In genomic region chr8:91853803-91854202, GRCm38 (mm10) we compare ENCODE assay signal across 16 mouse cellular contexts. TPM values are rescaled to one million over a fixed set of nuclear protein-coding genes. Genes with fewer than 3 reads are reported as not detected.
DNase-seq lines count a peak whose midpoint lies in the region; ATAC-seq and TF ChIP-seq lines count a peak whose summit lies in the region.
"Had no signal": no experiment of that assay in that cellular context is flagged by ENCODE, and none has a peak within 500 bp of the region (broad histone marks: within the 10 kb centered on the region; RNA-seq: fewer than 3 reads in every experiment).

No protein-coding gene starts in this region.

- peak overlapping the region; percentile 32 for H3K27ac ChIP-seq in heart, postnatal 0 days (ENCODE audit: low read depth)
- 0 out of 2 replicates have a peak overlapping the region, but pooled peaks have one; percentile 20 for H3K27ac ChIP-seq in midbrain, embryonic 12.5 days (replicated peaks)
- H3K27ac ChIP-seq in midbrain, embryonic 13.5 days, result no peak overlapping the region
- H3K27ac ChIP-seq in hindbrain, embryonic 12.5 days, result no peak overlapping the region
- H3K27ac ChIP-seq: embryonic facial prominence, embryonic 12.5 days; forebrain, embryonic 15.5 days had no signal

- intact Hi-C loops in heart, postnatal 14 days (cut with DNase I), result no loop called here

- H3K36me3 ChIP-seq in heart, postnatal 0 days (replicated peaks; ENCODE audit: control insufficient read depth, insufficient read depth, low read length), result no peaks in the 10 kb centered on the region
- no peaks in the 10 kb centered on the region for H3K36me3 ChIP-seq in midbrain, embryonic 12.5 days
- no peaks in the 10 kb centered on the region for H3K36me3 ChIP-seq in midbrain, embryonic 13.5 days
- no peaks in the 10 kb centered on the region for H3K36me3 ChIP-seq in hindbrain, embryonic 12.5 days
- H3K36me3 ChIP-seq: embryonic facial prominence, embryonic 12.5 days; forebrain, embryonic 15.5 days; heart, embryonic 12.5 days had no signal

- 63% methylated on average over 2 of the region's 2 CpGs for WGBS in heart, postnatal 0 days
- WGBS in midbrain, embryonic 12.5 days, result 25% methylated on average over 2 of the region's 2 CpGs
- WGBS in midbrain, embryonic 13.5 days, result 17% methylated on average over 2 of the region's 2 CpGs
- 27% methylated on average over 2 of the region's 2 CpGs for WGBS in hindbrain, embryonic 12.5 days

- no peak for TF ChIP-seq POLR2A in brain, embryonic 14.5 days (IDR thresholded peaks at IDR 0.05; ENCODE audit: borderline replicate concordance, extremely low read depth, insufficient read depth, insufficient read length, poor library complexity, severe bottlenecking)

- peaks cover 28% of the 10 kb centered on the region for H3K4me1 ChIP-seq in heart, postnatal 0 days (ENCODE audit: control insufficient read depth, insufficient read depth)
- H3K4me1 ChIP-seq in midbrain, embryonic 12.5 days, result peaks cover 9% of the 10 kb centered on the region; the same call in 1 of the 2 replicates
- H3K4me1 ChIP-seq in midbrain, embryonic 13.5 days (replicated peaks), result peaks cover 16% of the 10 kb centered on the region
- 0 out of 2 replicates have a peak, but pooled peaks cover 4% of the 10 kb centered on the region for H3K4me1 ChIP-seq in hindbrain, embryonic 12.5 days
- H3K4me1 ChIP-seq: embryonic facial prominence, embryonic 12.5 days; forebrain, embryonic 15.5 days had no signal

- no peak overlapping the region for H3K4me2 ChIP-seq in heart, postnatal 0 days (ENCODE audit: low read depth, low read length)
- H3K4me2 ChIP-seq in midbrain, embryonic 12.5 days (replicated peaks), result no peak overlapping the region
- H3K4me2 ChIP-seq in midbrain, embryonic 13.5 days (replicated peaks), result no peak overlapping the region
- H3K4me2 ChIP-seq in hindbrain, embryonic 12.5 days (replicated peaks), result no peak overlapping the region
- H3K4me2 ChIP-seq: embryonic facial prominence, embryonic 12.5 days; forebrain, embryonic 15.5 days; heart, embryonic 12.5 days had no signal

- H3K27me3 ChIP-seq in heart, postnatal 0 days (ENCODE audit: control insufficient read depth, insufficient read depth, low read length), result no peaks in the 10 kb centered on the region
- peaks cover 85% of the 10 kb centered on the region for H3K27me3 ChIP-seq in midbrain, embryonic 12.5 days
- peaks cover 54% of the 10 kb centered on the region for H3K27me3 ChIP-seq in midbrain, embryonic 13.5 days
- H3K27me3 ChIP-seq in hindbrain, embryonic 12.5 days, result peaks cover 22% of the 10 kb centered on the region; the same call in 1 of the 2 replicates

- H3K4me3 ChIP-seq in heart, postnatal 0 days (ENCODE audit: low read depth, low read length), result no peak overlapping the region
- no peak overlapping the region for H3K4me3 ChIP-seq in midbrain, embryonic 12.5 days
- H3K4me3 ChIP-seq in midbrain, embryonic 13.5 days (replicated peaks), result no peak overlapping the region
- no peak overlapping the region for H3K4me3 ChIP-seq in hindbrain, embryonic 12.5 days
- H3K4me3 ChIP-seq: embryonic facial prominence, embryonic 12.5 days; forebrain, embryonic 15.5 days; heart, embryonic 12.5 days had no signal

- ATAC-seq in heart, postnatal 0 days (ENCODE audit: insufficient read depth, low read depth), result no peak
- ATAC-seq in midbrain, embryonic 12.5 days (ENCODE audit: low FRiP score, low read depth), result peak; percentile 54; the same call in 1 of the 2 replicates
- ATAC-seq in midbrain, embryonic 13.5 days, result no peak
- ATAC-seq in hindbrain, embryonic 12.5 days (ENCODE audit: low FRiP score), result peak; percentile 48; the same call in 1 of the 2 replicates
- ATAC-seq: forebrain, embryonic 15.5 days had no signal

- TF ChIP-seq EP300 in heart, postnatal 0 days (IDR thresholded peaks at IDR 0.05; ENCODE audit: low read depth), result no peak

- H3K9me3 ChIP-seq in heart, postnatal 0 days (replicated peaks; ENCODE audit: control insufficient read depth, low read length), result no peaks in the 10 kb centered on the region
- H3K9me3 ChIP-seq in midbrain, embryonic 12.5 days, result no peaks in the 10 kb centered on the region
- H3K9me3 ChIP-seq in midbrain, embryonic 13.5 days, result no peaks in the 10 kb centered on the region
- H3K9me3 ChIP-seq in hindbrain, embryonic 12.5 days (replicated peaks), result no peaks in the 10 kb centered on the region
- H3K9me3 ChIP-seq: embryonic facial prominence, embryonic 12.5 days; forebrain, embryonic 15.5 days; heart, embryonic 12.5 days had no signal

- DNase-seq in heart, postnatal 0 days (ENCODE audit: low spot score), result no peak
- no peak for DNase-seq in heart, postnatal 14 days
- DNase-seq in brain, embryonic 14.5 days (ENCODE audit: low read depth), result peak; percentile 22
- DNase-seq in lung, postnatal 4 days, result no peak
- DNase-seq in right cerebral cortex, postnatal 10 days (ENCODE audit: low spot score in 2 of 2), result no peak
- DNase-seq: adrenal gland, adult 2 months; adrenal gland, postnatal 25 days; cerebellum, adult 2 months; gastrocnemius, postnatal 36 days had no signal

- TF ChIP-seq CTCF in heart, postnatal 0 days (IDR thresholded peaks at IDR 0.05; ENCODE audit: low read depth), result no peak
- TF ChIP-seq CTCF in brain, embryonic 14.5 days (IDR thresholded peaks at IDR 0.05; ENCODE audit: borderline replicate concordance, extremely low read depth, insufficient read depth, insufficient read length), result no peak

- H3K9ac ChIP-seq in heart, postnatal 0 days (replicated peaks; ENCODE audit: low read depth, low read length), result no peak overlapping the region
- H3K9ac ChIP-seq in midbrain, embryonic 12.5 days (replicated peaks), result no peak overlapping the region
- H3K9ac ChIP-seq in midbrain, embryonic 13.5 days (replicated peaks), result no peak overlapping the region
- no peak overlapping the region for H3K9ac ChIP-seq in hindbrain, embryonic 12.5 days
- H3K9ac ChIP-seq: embryonic facial prominence, embryonic 12.5 days; forebrain, embryonic 15.5 days; heart, embryonic 12.5 days had no signal

RNA-seq across cellular contexts. Expression of gene Irx3, which starts 51.9 kb away (rescaled TPM):
- total RNA-seq in heart, postnatal 0 days (2014; rRNA removed; ENCODE audit: low replicate concordance), result 34.5 and 40.1 TPM in 2 replicates
- 25.6 and 26.4 TPM in 2 replicates for polyA plus RNA-seq in heart, postnatal 0 days (2015; fragmentation: Nextera tagmentation; extraction: Ambion mirVana)
- 10 to 100 TPM; 22.5 to 31.6 TPM for total RNA-seq in heart, postnatal 14 days (2021)
- 73.4 and 73.9 TPM in 2 replicates for polyA plus RNA-seq in midbrain, embryonic 12.5 days (2016; fragmentation: Nextera tagmentation; extraction: Ambion mirVana)
- 27.5 and 37.4 TPM in 2 replicates for polyA plus RNA-seq in midbrain, embryonic 13.5 days (2015; fragmentation: Nextera tagmentation; extraction: Ambion mirVana)
- polyA plus RNA-seq in brain, embryonic 14.5 days (2012; rRNA removed), result 17.4 and 33.7 TPM in 2 replicates
- 52.8 and 56.7 TPM in 2 replicates for polyA plus RNA-seq in hindbrain, embryonic 12.5 days (2016; fragmentation: Nextera tagmentation; extraction: Ambion mirVana)
- total RNA-seq: hematopoietic stem cell, adult 5-6 weeks had no signal

Comparison
In these comparisons a context has a peak if more than half of its experiments do, and no peak if none do; other contexts are left out.
1. ATAC-seq: peak in midbrain, embryonic 12.5 days (single experiment) and hindbrain, embryonic 12.5 days (single experiment); none in heart, postnatal 0 days (single experiment) and midbrain, embryonic 13.5 days (single experiment).
2. H3K27ac ChIP-seq: peak in heart, postnatal 0 days (single experiment) and midbrain, embryonic 12.5 days (single experiment); none in midbrain, embryonic 13.5 days (single experiment) and hindbrain, embryonic 12.5 days (single experiment).